Mouse (Mus musculus): ENCODE measurements around the gene Igsf21.

The Igsf21 gene

GRCm38 (mm10) chr4:140246180-140247005 lies at the start of gene Igsf21:
Igsf21 (minus strand) TSS chr4:140246784.
- DNase-seq (ENCODE audit: low read depth, low spot score): no peak

GRCm38 (mm10) chr4:140285726-140286316 lies 39.2 kb upstream of the Igsf21 start:
- no peak for DNase-seq (ENCODE audit: low read depth, low spot score)

- no peak for DNase-seq (ENCODE audit: low read depth, low spot score)
Observed at GRCm38 (mm10) chr4:140283398-140283797, 36.8 kb upstream of the Igsf21 start.

GRCm38 (mm10) chr4:140278269-140278668 lies 31.7 kb upstream of the Igsf21 start:
- DNase-seq (ENCODE audit: low read depth, low spot score): no peak

- no peak for DNase-seq (ENCODE audit: low read depth, low spot score)
Observed at GRCm38 (mm10) chr4:140271913-140272312, 25.3 kb upstream of the Igsf21 start.

- DNase-seq (ENCODE audit: low read depth, low spot score): no peak
Observed at GRCm38 (mm10) chr4:140270451-140270850, 23.9 kb upstream of the Igsf21 start.

GRCm38 (mm10) chr4:140269184-140269840 lies 22.7 kb upstream of the Igsf21 start:
- DNase-seq (ENCODE audit: low read depth, low spot score): no peak

- DNase-seq (ENCODE audit: low read depth, low spot score): no peak
Observed at GRCm38 (mm10) chr4:140267835-140268234, 21.3 kb upstream of the Igsf21 start.

- no peak for DNase-seq (ENCODE audit: low read depth, low spot score)
Observed at GRCm38 (mm10) chr4:140267086-140267485, 20.5 kb upstream of the Igsf21 start.

GRCm38 (mm10) chr4:140258968-140259367 lies 12.4 kb upstream of the Igsf21 start:
- no peak for DNase-seq (ENCODE audit: low read depth, low spot score)

- peak; percentile 5 for DNase-seq (ENCODE audit: low read depth, low spot score)
Observed at GRCm38 (mm10) chr4:140252369-140252768, 5.8 kb upstream of the Igsf21 start.

GRCm38 (mm10) chr4:140249011-140249744 lies 2.6 kb upstream of the Igsf21 start:
- no peak for DNase-seq (ENCODE audit: low read depth, low spot score)

- DNase-seq (ENCODE audit: low read depth, low spot score): no peak
Observed at GRCm38 (mm10) chr4:140248396-140248795, 1.8 kb upstream of the Igsf21 start.

- DNase-seq (ENCODE audit: low read depth, low spot score): no peak
Observed at GRCm38 (mm10) chr4:140247006-140248003, 721 bp upstream of the Igsf21 start.

GRCm38 (mm10) chr4:140245286-140246179 lies 1.1 kb downstream of the Igsf21 start:
- DNase-seq (ENCODE audit: low read depth, low spot score): no peak

GRCm38 (mm10) chr4:140244835-140245234 lies 1.7 kb downstream of the Igsf21 start:
- no peak for DNase-seq (ENCODE audit: low read depth, low spot score)

- DNase-seq (ENCODE audit: low read depth, low spot score): no peak
Observed at GRCm38 (mm10) chr4:140244161-140244813, 2.3 kb downstream of the Igsf21 start.

- DNase-seq (ENCODE audit: low read depth, low spot score): no peak
Observed at GRCm38 (mm10) chr4:140243231-140243630, 3.4 kb downstream of the Igsf21 start.

- no peak for DNase-seq (ENCODE audit: low read depth, low spot score)
Observed at GRCm38 (mm10) chr4:140242291-140242690, 4.3 kb downstream of the Igsf21 start.

All from CD4-positive, CD25-positive, alpha-beta regulatory T cell, adult 2 months (primary cell).